Mouse (Mus musculus): ENCODE measurements around the gene Zim1. TPM values are rescaled to one million over a fixed set of nuclear protein-coding genes. Genes with fewer than 3 reads are reported as not detected.

The Zim1 gene
- polyA plus RNA-seq, 1 experiment from 2014 or later = 20.3 TPM

DNA sequence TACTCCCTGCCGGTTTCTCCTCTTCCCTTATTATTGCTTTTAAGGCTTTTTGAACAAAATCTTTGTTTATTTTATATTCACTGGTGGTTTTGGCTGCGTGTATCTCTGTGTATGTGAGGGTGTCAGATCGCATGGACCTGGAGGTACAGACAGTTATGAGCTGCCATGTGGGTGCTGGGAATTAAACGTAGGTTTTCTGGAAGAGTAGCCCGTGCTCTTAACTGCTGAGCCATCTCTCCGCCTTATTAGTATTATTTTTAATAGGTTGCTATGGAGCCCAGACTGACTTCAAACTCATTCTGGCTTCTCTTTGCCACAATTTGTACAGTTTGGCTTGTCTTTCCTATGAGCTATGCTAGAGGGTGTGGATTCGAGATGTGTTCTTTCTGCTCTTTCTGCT, 32.8 kb downstream of the Zim1 start:
- Histone ChIP-seq H3K27me3 (ENCODE audit: control insufficient read depth, insufficient read depth, low read length) (no peaks in the 10 kb centered on the region), H3K4me2 (no peak overlapping the region), H3K27ac (ENCODE audit: low read depth, low read length) (no peak overlapping the region), H3K36me3 (ENCODE audit: control insufficient read depth, insufficient read depth, low read length) (no peaks in the 10 kb centered on the region), H3K9ac (ENCODE audit: low read depth, low read length) (no peak overlapping the region), H3K4me3 (ENCODE audit: low read depth, low read length) (no peak overlapping the region), H3K4me1 (ENCODE audit: control insufficient read depth, insufficient read depth, low read length) (peaks cover 5% of the 10 kb centered on the region; the same call in 1 of the 2 replicates), H3K9me3 (replicated peaks; ENCODE audit: control insufficient read depth, low read length) (no peaks in the 10 kb centered on the region)
- ATAC-seq (replicated peaks; ENCODE audit: insufficient number of reproducible peaks, low FRiP score, low TSS enrichment) = no peak
- WGBS (ENCODE audit: insufficient replicate concordance) = 79% methylated on average over 7 of the region's 7 CpGs

DNA sequence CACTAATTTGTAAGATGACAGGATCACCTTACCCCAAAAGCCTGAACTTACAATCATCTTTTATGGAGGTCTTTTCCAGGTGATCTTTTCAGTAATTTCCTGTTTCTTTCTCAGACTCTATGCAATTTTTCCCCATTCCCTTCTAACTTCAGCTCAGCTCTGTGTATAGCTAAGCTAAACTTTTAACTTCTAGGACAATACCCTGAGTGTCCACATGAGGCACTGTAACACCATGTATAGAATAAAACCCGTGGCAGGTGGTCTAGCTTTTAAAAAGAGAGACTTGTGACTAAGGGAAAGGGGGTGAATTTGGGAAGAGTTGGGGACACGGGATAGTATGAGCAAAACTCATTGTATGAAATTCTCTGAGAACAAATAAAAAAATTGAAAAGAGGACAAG, 36.6 kb downstream of the Zim1 start:
- Histone ChIP-seq H3K27ac (ENCODE audit: low read depth, low read length) (no peak overlapping the region), H3K9ac (ENCODE audit: low read depth, low read length) (no peak overlapping the region), H3K36me3 (ENCODE audit: control insufficient read depth, insufficient read depth, low read length) (no peaks in the 10 kb centered on the region), H3K4me2 (no peak overlapping the region), H3K27me3 (ENCODE audit: control insufficient read depth, insufficient read depth, low read length) (no peaks in the 10 kb centered on the region), H3K9me3 (replicated peaks; ENCODE audit: control insufficient read depth, low read length) (no peaks in the 10 kb centered on the region), H3K4me1 (ENCODE audit: control insufficient read depth, insufficient read depth, low read length) (no peaks in the 10 kb centered on the region), H3K4me3 (ENCODE audit: low read depth, low read length) (no peak overlapping the region)
- ATAC-seq (replicated peaks; ENCODE audit: insufficient number of reproducible peaks, low FRiP score, low TSS enrichment) = no peak
- WGBS (ENCODE audit: insufficient replicate concordance) = 29% methylated on average over 2 of the region's 2 CpGs

DNA sequence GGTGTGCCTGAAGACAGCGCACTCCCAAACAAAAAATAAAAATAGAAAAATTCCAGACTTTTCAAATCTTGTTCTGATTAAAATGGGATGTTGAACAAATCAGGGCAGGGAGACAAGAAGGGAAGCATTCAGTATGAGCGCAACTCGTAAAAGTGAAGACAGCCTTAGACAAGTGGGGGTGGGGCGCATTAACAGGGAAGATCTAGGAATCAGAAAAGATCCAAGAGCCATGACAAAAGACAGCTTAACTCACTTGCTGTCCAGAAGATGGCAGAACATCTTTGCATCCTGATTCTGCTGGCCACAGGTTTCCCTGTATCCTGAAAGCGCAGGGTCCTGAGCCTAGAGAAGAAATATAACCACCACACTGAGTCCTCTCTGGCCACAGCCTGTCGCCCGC, 37.6 kb downstream of the Zim1 start:
- no peaks in the 10 kb centered on the region for H3K27me3 ChIP-seq (ENCODE audit: control insufficient read depth, insufficient read depth, low read length)
- ATAC-seq (replicated peaks; ENCODE audit: insufficient number of reproducible peaks, low FRiP score, low TSS enrichment) = no peak
- no peaks in the 10 kb centered on the region for H3K36me3 ChIP-seq (ENCODE audit: control insufficient read depth, insufficient read depth, low read length)
- H3K9me3 ChIP-seq (replicated peaks; ENCODE audit: control insufficient read depth, low read length) = no peaks in the 10 kb centered on the region
- H3K27ac ChIP-seq (ENCODE audit: low read depth, low read length) = no peak overlapping the region
- WGBS (ENCODE audit: insufficient replicate concordance) = 82% methylated on average over 7 of the region's 7 CpGs
- H3K4me3 ChIP-seq (ENCODE audit: low read depth, low read length) = no peak overlapping the region
- no peak overlapping the region for H3K4me2 ChIP-seq
- no peak overlapping the region for H3K9ac ChIP-seq (ENCODE audit: low read depth, low read length)
- no peaks in the 10 kb centered on the region for H3K4me1 ChIP-seq (ENCODE audit: control insufficient read depth, insufficient read depth, low read length)

DNA sequence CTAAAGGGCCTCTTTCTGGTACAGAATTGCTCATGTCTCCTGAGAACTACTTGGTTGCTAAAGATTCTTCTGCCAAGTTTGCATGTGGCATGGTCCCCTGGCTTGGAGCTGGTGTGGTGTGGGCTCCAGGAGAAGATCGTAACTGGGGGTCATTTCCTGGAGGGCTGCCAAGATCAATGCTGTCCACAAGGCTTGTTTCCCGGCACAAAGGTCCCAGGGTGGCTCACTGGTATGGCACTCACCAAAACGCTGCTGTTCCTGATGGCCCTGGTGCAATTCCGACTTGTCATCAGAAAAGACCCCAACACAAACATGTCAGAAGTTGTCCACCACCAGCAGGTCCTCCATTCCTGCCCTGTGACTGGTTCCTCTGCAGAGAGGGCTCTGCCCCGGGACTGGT, 44.1 kb downstream of the Zim1 start:
- H3K4me3 ChIP-seq (ENCODE audit: low read depth, low read length) = no peak overlapping the region
- H3K36me3 ChIP-seq (ENCODE audit: control insufficient read depth, insufficient read depth, low read length) = no peaks in the 10 kb centered on the region
- no peaks in the 10 kb centered on the region for H3K27me3 ChIP-seq (ENCODE audit: control insufficient read depth, insufficient read depth, low read length)
- no peak for ATAC-seq (replicated peaks; ENCODE audit: insufficient number of reproducible peaks, low FRiP score, low TSS enrichment)
- H3K4me1 ChIP-seq (ENCODE audit: control insufficient read depth, insufficient read depth, low read length) = no peaks in the 10 kb centered on the region
- no peak overlapping the region for H3K27ac ChIP-seq (ENCODE audit: low read depth, low read length)
- no peak overlapping the region for H3K9ac ChIP-seq (ENCODE audit: low read depth, low read length)
- 69% methylated on average over 5 of the region's 5 CpGs for WGBS (ENCODE audit: insufficient replicate concordance)
- H3K4me2 ChIP-seq = no peak overlapping the region
- H3K9me3 ChIP-seq (replicated peaks; ENCODE audit: control insufficient read depth, low read length) = no peaks in the 10 kb centered on the region

DNA sequence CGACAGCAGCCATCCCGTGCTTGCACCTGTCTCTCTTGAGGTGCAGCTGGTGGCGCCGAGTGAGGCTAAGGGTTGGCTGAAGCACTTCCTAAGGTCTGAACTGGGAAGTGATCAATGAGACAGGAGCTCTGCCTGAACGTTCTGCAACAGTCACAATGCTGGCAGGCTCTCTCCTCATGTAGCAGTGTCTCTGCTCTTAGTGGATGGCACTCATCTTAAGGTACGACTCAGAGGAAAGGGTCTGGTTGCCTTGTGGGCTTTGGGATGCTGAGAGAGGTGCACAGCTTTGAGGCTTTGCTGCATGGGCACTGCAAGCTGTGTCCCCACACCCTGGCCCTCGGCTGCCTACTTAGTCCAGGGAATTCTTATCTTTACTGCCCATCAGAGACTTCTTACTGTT, 45.0 kb downstream of the Zim1 start:
- ATAC-seq (replicated peaks; ENCODE audit: insufficient number of reproducible peaks, low FRiP score, low TSS enrichment) = no peak
- H3K9ac ChIP-seq (ENCODE audit: low read depth, low read length) = no peak overlapping the region
- H3K4me1 ChIP-seq (ENCODE audit: control insufficient read depth, insufficient read depth, low read length) = no peaks in the 10 kb centered on the region
- H3K9me3 ChIP-seq (replicated peaks; ENCODE audit: control insufficient read depth, low read length) = no peaks in the 10 kb centered on the region
- no peaks in the 10 kb centered on the region for H3K27me3 ChIP-seq (ENCODE audit: control insufficient read depth, insufficient read depth, low read length)
- H3K27ac ChIP-seq (ENCODE audit: low read depth, low read length) = no peak overlapping the region
- H3K4me3 ChIP-seq (ENCODE audit: low read depth, low read length) = no peak overlapping the region
- no peaks in the 10 kb centered on the region for H3K36me3 ChIP-seq (ENCODE audit: control insufficient read depth, insufficient read depth, low read length)
- 67% methylated on average over 7 of the region's 7 CpGs for WGBS (ENCODE audit: insufficient replicate concordance)
- no peak overlapping the region for H3K4me2 ChIP-seq

DNA sequence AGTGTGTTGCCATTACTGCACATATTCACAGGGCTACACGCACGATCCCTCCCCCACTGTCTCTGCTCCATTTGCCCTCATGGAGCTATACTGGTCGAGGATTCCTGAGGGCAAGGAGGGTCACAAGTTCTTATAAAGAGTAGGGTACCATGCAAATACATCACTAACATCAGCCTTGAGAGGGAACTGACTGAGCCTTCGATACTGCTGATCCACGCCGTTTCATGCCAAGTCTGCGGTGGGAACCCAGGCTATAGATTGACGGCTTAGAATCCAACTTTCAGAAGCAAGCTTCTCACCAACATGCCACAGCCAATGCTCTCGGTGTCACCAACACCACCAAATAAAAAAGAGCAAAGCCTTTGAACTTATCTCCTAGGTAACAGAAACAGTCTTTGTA, 45.7 kb downstream of the Zim1 start:
- ATAC-seq (replicated peaks; ENCODE audit: insufficient number of reproducible peaks, low FRiP score, low TSS enrichment) = no peak
- WGBS (ENCODE audit: insufficient replicate concordance) = 86% methylated on average over 9 of the region's 9 CpGs
- H3K27me3 ChIP-seq (ENCODE audit: control insufficient read depth, insufficient read depth, low read length) = no peaks in the 10 kb centered on the region
- no peaks in the 10 kb centered on the region for H3K36me3 ChIP-seq (ENCODE audit: control insufficient read depth, insufficient read depth, low read length)
- no peaks in the 10 kb centered on the region for H3K4me1 ChIP-seq (ENCODE audit: control insufficient read depth, insufficient read depth, low read length)
- H3K9ac ChIP-seq (ENCODE audit: low read depth, low read length) = no peak overlapping the region
- H3K9me3 ChIP-seq (replicated peaks; ENCODE audit: control insufficient read depth, low read length) = no peaks in the 10 kb centered on the region
- H3K27ac ChIP-seq (ENCODE audit: low read depth, low read length) = no peak overlapping the region
- no peak overlapping the region for H3K4me3 ChIP-seq (ENCODE audit: low read depth, low read length)
- H3K4me2 ChIP-seq = no peak overlapping the region

DNA sequence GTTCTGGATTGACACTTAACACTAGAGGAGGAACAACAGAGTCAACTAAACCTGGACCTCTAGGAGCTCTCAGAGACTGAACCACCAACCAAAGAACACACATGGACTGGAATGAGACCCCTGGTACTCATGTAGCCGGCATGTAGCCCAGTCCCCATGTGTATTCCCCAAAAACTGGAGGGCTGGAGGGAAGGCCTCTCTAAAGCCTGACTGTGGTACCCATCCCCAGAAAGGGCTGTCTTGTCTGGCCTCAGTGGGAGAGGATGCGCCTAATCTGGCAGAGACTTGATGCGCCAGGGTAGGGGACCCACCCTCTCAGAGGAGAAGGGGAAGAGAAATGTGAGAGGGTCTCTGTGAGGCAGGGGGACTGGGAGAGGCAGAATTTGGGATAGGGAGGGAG, 50.4 kb downstream of the Zim1 start:
- no peaks in the 10 kb centered on the region for H3K27me3 ChIP-seq (ENCODE audit: control insufficient read depth, insufficient read depth, low read length)
- no peak overlapping the region for H3K9ac ChIP-seq (ENCODE audit: low read depth, low read length)
- H3K36me3 ChIP-seq (ENCODE audit: control insufficient read depth, insufficient read depth, low read length) = no peaks in the 10 kb centered on the region
- no peak overlapping the region for H3K27ac ChIP-seq (ENCODE audit: low read depth, low read length)
- no peaks in the 10 kb centered on the region for H3K9me3 ChIP-seq (replicated peaks; ENCODE audit: control insufficient read depth, low read length)
- no peak overlapping the region for H3K4me2 ChIP-seq
- no peak for ATAC-seq (replicated peaks; ENCODE audit: insufficient number of reproducible peaks, low FRiP score, low TSS enrichment)
- 76% methylated on average over 3 of the region's 3 CpGs for WGBS (ENCODE audit: insufficient replicate concordance)
- no peak overlapping the region for H3K4me3 ChIP-seq (ENCODE audit: low read depth, low read length)
- no peaks in the 10 kb centered on the region for H3K4me1 ChIP-seq (ENCODE audit: control insufficient read depth, insufficient read depth, low read length)

DNA sequence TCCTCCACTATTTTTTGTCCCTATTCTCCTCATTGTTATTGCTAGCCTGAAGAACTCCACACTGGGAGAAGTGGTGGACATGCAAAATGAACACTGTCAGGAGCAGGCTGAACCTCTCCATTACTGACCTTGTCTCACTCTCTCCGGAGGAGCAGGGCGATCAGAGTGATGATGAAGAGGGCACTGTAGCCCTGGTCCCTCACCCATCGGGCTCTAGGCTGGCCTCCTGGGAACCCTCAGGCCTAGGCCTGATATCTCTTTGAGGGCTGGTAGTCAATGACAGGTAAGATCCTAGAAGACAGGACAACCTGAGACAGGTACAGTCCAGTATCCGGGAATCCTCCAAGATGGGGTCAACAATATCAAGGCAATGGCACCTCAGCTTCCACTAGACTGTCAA, 58.2 kb downstream of the Zim1 start:
- Histone ChIP-seq H3K36me3 (ENCODE audit: control insufficient read depth, insufficient read depth, low read length) (no peaks in the 10 kb centered on the region), H3K4me2 (no peak overlapping the region), H3K4me3 (ENCODE audit: low read depth, low read length) (no peak overlapping the region), H3K9me3 (replicated peaks; ENCODE audit: control insufficient read depth, low read length) (0 out of 2 replicates have a peak, but pooled peaks cover 2% of the 10 kb centered on the region), H3K4me1 (ENCODE audit: control insufficient read depth, insufficient read depth, low read length) (no peaks in the 10 kb centered on the region), H3K27ac (ENCODE audit: low read depth, low read length) (no peak overlapping the region), H3K27me3 (ENCODE audit: control insufficient read depth, insufficient read depth, low read length) (no peaks in the 10 kb centered on the region), H3K9ac (ENCODE audit: low read depth, low read length) (no peak overlapping the region)
- 86% methylated on average over 4 of the region's 4 CpGs for WGBS (ENCODE audit: insufficient replicate concordance)
- ATAC-seq (replicated peaks; ENCODE audit: insufficient number of reproducible peaks, low FRiP score, low TSS enrichment) = no peak

DNA sequence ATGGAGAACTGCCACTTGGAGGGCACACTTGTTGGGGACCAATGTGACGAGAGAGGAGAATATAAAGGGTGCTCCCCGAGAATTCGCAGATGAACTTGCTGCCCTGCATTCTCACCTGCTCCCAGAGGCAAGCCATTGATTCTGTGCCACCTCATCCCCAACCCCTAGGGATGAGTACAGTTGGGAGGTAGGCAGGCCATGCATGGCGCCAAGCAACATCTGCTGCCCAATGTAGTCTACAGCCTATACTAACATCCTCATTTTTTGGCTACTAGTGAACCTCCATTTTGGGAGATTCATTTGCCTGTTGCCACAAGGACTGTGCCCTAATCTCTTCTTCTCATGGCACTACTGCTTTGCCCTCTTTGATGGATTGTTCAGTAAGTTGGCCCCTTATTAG, 59.5 kb downstream of the Zim1 start:
- Histone ChIP-seq H3K27me3 (ENCODE audit: control insufficient read depth, insufficient read depth, low read length) (no peaks in the 10 kb centered on the region), H3K4me3 (ENCODE audit: low read depth, low read length) (no peak overlapping the region), H3K4me2 (no peak overlapping the region), H3K9ac (ENCODE audit: low read depth, low read length) (no peak overlapping the region), H3K27ac (ENCODE audit: low read depth, low read length) (no peak overlapping the region), H3K9me3 (replicated peaks; ENCODE audit: control insufficient read depth, low read length) (0 out of 2 replicates have a peak, but pooled peaks cover 2% of the 10 kb centered on the region), H3K4me1 (ENCODE audit: control insufficient read depth, insufficient read depth, low read length) (no peaks in the 10 kb centered on the region), H3K36me3 (ENCODE audit: control insufficient read depth, insufficient read depth, low read length) (no peaks in the 10 kb centered on the region)
- 84% methylated on average over 4 of the region's 4 CpGs for WGBS (ENCODE audit: insufficient replicate concordance)
- no peak for ATAC-seq (replicated peaks; ENCODE audit: insufficient number of reproducible peaks, low FRiP score, low TSS enrichment)

Measured in heart, embryonic 11.5 days (tissue).